Mouse (Mus musculus) lung, postnatal 36 days (tissue): ENCODE data around the gene Ccdc9b.
A peak's percentile ranks its signal among the peaks of the same experiment; 100 is the strongest.

Experiments used
- DNase-seq: peaks from one replicate; pipeline ENCODE4 v3.0.0; 2022; ENCODE audit warnings: mixed read lengths

Gene Ccdc9b

GRCm38 (mm10) chr2:118761906-118762783 lies at the start of gene Ccdc9b:
Gene Ccdc9b (minus strand): TSS chr2:118762661.
- DNase-seq, result peak; percentile 97

GRCm38 (mm10) chr2:118810861-118811260 lies 48.4 kb upstream of the Ccdc9b start:
- DNase-seq, result no peak

GRCm38 (mm10) chr2:118806860-118807259 lies 44.4 kb upstream of the Ccdc9b start:
- peak; percentile 47 for DNase-seq

- no peak for DNase-seq
Observed at GRCm38 (mm10) chr2:118805756-118806155, 43.3 kb upstream of the Ccdc9b start.

DNA sequence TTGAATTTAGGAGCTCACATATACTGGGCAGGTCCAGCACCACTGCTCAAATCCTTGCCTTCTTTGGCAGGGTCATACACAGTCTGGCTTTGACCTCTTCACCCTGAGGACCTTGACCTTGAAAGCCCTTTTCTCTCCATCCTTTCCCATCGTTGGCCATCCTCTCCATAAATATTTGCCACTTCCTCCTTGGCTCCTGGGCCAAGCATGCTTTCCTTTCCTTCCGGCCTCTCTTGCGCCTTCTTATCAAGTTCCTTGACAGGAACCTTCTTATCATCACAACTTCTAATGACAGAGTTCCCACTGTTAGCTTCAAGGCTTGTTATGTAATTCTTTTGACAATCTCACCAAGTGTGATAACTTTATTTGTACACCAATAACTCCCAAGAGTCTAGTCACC lies 42.7 kb upstream of the Ccdc9b start:
- peak; percentile 54 for DNase-seq

DNA sequence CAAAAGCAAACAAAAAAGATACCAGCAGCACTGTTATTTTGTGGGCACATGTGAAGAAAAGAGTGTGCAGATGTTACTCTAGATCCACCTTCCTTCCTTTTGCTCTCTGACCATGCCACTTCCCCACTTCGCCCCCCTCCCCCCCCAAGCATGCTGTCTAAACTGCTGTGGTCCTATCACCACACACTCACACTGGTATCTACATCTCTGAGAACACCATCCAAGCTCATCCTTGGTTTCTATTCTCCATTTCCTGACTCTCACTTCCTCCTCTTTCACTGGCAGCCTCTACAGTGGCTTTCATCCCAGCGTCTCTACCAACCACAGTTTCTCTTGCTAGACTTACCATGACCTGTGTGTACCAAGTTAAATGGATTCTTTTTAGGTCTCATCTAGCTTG lies 42.0 kb upstream of the Ccdc9b start:
- peak; percentile 25 for DNase-seq

DNA sequence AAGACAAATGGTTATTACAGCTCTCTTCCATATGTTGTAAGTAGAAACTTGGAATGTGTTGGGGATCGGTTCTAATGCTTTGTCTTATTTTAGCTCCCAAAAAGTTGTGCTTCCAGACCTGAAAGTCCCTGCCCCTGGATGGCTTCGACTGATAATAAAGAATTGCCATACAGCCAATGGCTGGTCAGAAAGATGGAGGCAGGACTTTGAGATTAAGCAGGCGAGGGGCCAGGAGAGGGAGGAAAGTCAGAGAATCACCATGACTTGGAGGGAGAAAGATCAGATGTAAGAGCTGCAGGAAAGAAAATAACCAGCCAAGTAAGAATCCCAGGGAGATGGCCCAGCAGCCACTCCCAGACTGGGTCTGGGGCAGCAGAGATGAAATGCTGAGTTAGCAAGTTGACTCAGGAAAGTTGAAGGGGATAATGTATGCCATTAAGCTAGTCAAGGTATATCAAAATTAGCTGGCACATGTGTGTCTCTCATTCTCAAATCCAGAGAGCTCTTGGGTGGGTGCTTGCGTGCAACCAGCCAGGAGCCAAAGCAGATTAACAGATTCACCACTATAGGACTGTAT lies 40.2 kb upstream of the Ccdc9b start:
- no peak for DNase-seq

- no peak for DNase-seq
Observed at GRCm38 (mm10) chr2:118793636-118794035, 31.2 kb upstream of the Ccdc9b start.

GRCm38 (mm10) chr2:118792259-118792613 lies 29.8 kb upstream of the Ccdc9b start:
- no peak for DNase-seq

DNA sequence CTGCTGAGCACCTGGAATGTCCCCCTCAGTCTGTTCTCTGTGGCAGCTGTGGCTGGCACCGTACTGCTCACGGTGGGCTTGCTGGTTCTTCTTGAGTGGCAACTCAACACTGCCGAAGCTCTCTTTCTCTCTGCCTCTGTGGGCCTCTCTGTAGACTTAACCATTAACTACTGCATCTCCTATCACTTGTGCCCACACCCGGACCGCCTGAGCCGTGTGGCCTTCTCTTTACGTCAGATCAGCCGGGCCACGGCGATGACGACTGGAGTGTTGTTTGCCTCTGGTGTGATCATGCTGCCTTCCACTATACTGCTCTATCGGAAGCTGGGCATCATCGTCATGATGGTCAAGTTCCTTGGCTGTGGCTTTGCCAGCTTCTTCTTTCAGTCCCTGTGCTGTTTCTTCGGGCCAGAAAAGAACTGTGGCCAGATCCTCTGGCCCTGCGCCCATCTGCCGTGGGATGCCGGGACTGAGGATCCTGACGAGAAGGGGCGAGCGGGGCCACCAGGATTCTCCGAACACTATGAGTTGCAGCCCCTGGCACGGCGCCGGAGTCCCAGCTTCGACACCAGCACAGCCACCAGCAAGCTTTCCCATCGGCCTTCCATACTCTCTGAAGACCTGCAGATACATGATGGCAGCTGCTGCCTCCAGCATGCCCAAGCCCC lies 29.3 kb upstream of the Ccdc9b start:
- DNase-seq, result no peak

DNA sequence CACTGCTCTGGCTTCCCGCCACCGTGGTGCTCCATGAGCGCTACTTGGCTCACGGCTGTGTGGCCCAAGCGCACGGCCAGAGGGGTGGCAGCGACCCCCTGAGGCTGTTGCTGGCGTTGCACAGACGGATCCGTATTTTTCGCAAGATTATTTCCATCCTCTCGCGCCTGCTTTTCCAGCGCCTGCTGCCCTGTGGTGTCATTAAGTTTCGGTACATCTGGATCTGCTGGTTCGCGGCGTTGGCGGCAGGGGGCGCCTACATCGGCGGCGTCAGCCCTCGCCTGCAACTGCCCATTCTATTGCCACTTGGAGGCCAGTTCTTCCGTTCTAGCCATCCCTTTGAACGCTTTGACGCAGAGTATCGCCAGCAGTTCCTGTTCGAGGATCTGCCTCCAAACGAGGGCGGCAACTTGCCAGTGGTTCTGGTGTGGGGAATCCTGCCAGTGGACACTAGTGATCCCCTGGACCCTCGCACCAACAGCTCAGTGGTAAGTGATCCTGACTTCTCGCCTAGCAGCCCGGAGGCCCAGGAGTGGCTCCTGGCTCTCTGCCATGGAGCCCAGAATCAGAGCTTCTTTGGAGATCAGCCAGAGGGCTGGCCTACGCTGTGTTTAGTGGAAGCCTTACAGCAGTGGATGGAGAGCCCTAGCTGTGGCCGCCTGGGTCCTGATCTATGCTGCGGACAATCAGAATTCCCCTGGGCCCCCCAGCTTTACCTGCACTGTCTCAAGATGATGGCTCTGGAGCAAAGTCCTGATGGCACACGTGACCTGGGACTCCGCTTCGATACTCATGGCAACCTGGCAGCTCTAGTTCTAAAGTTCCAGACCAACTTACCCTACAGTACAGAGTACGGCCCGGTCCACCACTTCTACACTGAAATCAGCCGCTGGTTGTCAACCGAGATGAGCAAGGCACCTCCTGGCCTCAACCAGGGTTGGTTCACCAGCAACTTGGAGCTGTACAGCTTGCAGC lies 28.4 kb upstream of the Ccdc9b start:
- DNase-seq, result peak; percentile 88

DNA sequence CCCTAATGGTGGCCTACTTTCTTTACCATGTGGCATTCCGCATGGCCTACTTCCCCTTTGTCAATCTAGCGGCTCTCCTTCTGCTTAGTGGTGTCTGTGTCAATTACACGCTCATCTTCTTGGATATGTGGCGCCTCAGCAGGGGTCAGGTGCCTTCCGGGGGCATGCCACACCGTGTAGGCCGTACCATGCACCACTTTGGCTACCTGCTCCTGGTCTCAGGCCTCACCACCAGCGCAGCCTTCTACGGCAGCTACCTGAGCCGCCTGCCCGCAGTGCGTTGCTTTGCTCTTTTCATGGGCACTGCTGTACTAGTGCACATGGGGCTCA lies 27.7 kb upstream of the Ccdc9b start:
- no peak for DNase-seq

- DNase-seq, result no peak
Observed at GRCm38 (mm10) chr2:118789501-118789900, 27.0 kb upstream of the Ccdc9b start.

DNA sequence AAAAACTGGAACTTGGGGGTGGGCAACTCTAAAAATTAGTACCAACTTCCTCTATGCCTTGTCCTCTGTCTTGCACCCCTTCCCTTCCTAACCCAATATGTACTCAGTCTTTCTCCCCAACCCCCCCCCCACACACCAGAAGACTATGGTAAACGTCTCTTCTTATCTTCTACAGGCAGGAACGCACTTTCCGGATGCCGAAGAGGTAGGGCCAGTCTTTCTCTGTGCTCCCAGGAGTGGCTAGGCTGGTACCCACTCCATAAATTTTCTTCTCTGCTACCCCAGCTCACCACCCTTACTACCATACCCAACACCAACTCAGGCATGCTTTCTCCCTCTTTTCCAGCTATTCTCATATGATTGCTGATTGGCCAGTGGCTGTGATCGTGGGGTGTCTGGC lies 24.1 kb upstream of the Ccdc9b start:
- no peak for DNase-seq

GRCm38 (mm10) chr2:118783663-118784062 lies 21.2 kb upstream of the Ccdc9b start:
- no peak for DNase-seq

- DNase-seq, result no peak
Observed at GRCm38 (mm10) chr2:118783093-118783492, 20.6 kb upstream of the Ccdc9b start.

DNA sequence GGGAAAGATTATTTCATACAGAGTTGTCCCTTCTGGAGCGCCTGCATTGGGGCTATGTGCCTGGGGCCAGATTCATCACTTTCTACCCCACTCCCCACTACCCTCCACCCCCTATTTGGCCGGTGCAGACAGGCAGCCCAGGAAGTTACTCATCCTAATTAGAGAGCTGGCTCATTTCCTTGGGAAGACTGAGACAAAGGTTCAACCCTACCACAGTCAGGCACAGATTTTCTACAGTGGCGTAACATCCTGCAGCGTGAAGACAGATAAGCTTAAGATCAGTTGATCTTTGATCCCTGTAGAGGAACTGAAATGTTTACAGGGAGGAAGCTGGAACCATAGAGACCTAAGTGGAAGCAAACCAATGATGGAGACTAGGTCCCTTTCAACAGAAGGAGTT lies 19.8 kb upstream of the Ccdc9b start:
- peak; percentile 67 for DNase-seq

GRCm38 (mm10) chr2:118781115-118781514 lies 18.7 kb upstream of the Ccdc9b start:
- DNase-seq, result no peak

- DNase-seq, result peak; percentile 97
Observed at GRCm38 (mm10) chr2:118779504-118780480, 17.3 kb upstream of the Ccdc9b start, which contains the start of gene Disp2. Gene Disp2 (plus strand): TSS chr2:118779719.

GRCm38 (mm10) chr2:118779065-118779464 lies 16.6 kb upstream of the Ccdc9b start:
- DNase-seq, result no peak

DNA sequence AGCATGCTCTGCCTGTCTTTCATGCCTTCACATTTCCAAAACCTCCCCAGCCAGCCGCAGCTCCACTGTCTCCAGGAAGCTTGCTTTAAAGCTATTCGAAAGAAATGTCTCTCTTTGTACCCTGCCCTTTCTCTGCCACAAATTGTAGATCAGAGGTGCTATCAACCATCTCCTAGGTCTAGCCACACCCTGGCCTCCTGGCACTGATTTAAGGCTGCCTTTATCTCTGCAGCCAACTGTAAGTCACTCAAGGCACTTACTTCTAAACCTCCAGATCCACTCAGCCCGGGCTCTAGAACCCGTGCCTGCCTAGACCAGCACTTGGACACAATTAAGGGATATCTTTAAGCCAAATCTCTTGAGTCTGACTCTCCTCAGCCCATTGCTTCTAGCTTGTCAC lies 16.0 kb upstream of the Ccdc9b start:
- no peak for DNase-seq

DNA sequence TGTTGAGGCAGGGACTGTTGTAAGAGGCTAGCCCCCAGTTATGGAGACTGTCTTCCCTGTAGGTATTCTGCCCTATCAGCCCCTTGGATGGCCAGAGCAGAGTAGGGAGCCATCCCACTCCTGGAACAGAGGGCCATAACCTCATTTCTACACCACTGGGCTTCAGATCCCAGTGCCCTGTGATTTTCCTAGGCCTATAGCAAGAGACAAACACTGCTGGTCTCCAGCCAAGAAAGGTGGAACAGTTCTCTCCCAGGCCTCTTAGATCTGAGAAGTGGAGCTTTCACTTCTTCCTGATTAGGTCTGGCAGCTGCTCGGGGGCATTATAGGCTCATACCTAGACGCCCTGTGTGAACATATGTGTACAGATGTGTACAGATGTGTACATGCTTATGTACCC lies 13.8 kb upstream of the Ccdc9b start:
- DNase-seq, result no peak
